Mouse (Mus musculus): ENCODE data around the gene Arhgap10. TPM values are rescaled to one million over a fixed set of nuclear protein-coding genes. Genes with fewer than 3 reads are reported as not detected.

Gene Arhgap10
- polyA plus RNA-seq, 1 experiment, result 39.0 TPM

DNA sequence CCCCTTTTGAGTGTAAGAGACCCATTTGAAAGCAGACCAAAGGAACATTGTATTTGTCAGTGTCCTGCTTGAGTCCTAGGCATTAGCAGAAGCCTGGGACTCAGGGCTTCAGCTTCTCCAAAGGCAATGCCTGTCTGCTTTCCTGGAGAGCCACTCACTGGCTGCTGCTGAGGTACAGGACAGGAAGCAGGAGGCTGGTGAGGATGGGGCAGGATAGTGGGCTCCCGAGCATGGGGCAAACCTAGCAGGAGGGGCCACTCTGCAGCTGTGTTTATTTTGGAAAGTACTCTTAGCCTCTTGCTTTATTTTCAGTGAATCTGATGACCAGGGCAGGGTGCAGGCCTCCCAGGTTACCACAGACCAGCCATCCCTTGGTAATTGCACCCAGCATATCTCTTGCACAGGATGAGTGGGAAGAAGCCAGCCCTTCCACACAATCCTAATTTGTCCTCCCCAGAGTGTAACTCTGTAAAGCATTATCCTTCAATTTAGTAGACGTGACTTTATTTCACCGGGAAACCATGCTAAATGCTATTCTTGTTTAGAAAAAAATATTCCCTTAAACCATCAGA is 303.8 kb downstream of the Arhgap10 start:
- no peak overlapping the region for H3K27ac ChIP-seq (ENCODE audit: insufficient read depth, low read depth, low read length)
- TF ChIP-seq POLR2A (IDR thresholded peaks at IDR 0.05; ENCODE audit: borderline replicate concordance, low read depth, low read length) (no peak), CTCF (IDR thresholded peaks at IDR 0.05; ENCODE audit: low read depth, low read length) (no peak)

DNA sequence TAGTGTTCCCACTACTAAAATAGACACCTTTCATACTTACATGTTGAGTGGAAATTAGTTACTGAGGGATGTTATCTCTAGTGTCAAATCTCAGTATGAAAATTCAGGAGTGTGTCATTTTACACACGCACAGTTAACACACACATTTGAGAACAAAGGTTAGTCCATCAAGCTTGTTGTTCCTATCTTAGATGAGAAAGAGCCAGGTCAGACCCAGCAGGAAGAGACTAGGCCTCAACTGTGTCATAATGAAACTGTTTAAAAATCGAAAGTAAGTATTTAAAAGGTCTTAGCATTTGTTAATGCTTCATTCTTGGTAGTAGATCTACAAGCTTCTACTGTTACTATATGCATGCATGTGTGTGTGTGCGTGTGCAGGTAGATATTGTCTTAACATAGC is 308.5 kb downstream of the Arhgap10 start:
- no peaks in the 10 kb centered on the region for H3K4me1 ChIP-seq (ENCODE audit: control insufficient read depth, insufficient read depth, low read length)
- no peak overlapping the region for H3K4me3 ChIP-seq (ENCODE audit: insufficient read depth, low read length)
- TF ChIP-seq POLR2A (IDR thresholded peaks at IDR 0.05; ENCODE audit: borderline replicate concordance, low read depth, low read length), result no peak
- TF ChIP-seq CTCF (IDR thresholded peaks at IDR 0.05; ENCODE audit: low read depth, low read length), result no peak
- no peak overlapping the region for H3K27ac ChIP-seq (ENCODE audit: insufficient read depth, low read depth, low read length)

More for the DNA sequence above, 303.8 kb downstream of the Arhgap10 start:
- no peaks in the 10 kb centered on the region for H3K4me1 ChIP-seq (ENCODE audit: control insufficient read depth, insufficient read depth, low read length)
- H3K4me3 ChIP-seq (ENCODE audit: insufficient read depth, low read length), result no peak overlapping the region

Other genes starting within 250 kb of the Arhgap10 start
- 14.3 and 15.3 TPM in 2 replicates for gene Prmt9, start 31.4 kb upstream of the Arhgap10 start, polyA plus RNA-seq (2012; ENCODE audit: insufficient read depth, insufficient read length, missing spikeins)
- gene Tmem184c, start 92.7 kb upstream of the Arhgap10 start, polyA plus RNA-seq (2012; ENCODE audit: insufficient read depth, insufficient read length, missing spikeins), result 27.5 and 30.2 TPM in 2 replicates
- gene Ednra, start 206.5 kb upstream of the Arhgap10 start, polyA plus RNA-seq (2012; ENCODE audit: insufficient read depth, insufficient read length, missing spikeins), result not detected in 2 replicates